Mouse (Mus musculus) limb, embryonic 14.5 days (tissue): Measurements from ENCODE around the gene Rasgrf1. TPM values are rescaled to one million over a fixed set of nuclear protein-coding genes. Genes with fewer than 3 reads are reported as not detected.

Source experiments
- ATAC-seq: fragments of 200-750 bp; cut with Nextera tagmentation; 2 replicates; pipeline ENCODE4 v1.8.0; 2017; ENCODE audit warnings: low read depth, moderate number of reproducible peaks, moderate TSS enrichment; ENCODE audit not compliant: low FRiP score
- DNase-seq: peaks from one replicate; pipeline ENCODE4 v3.0.0-alpha.2; 2015; ENCODE audit warnings: low spot score
- H3K27ac ChIP-seq: fragments of 300-500 bp; sonication (generic); replicated peaks from 2 replicates; pipeline ENCODE4 v1.5.1; 2014; ENCODE audit warnings: low read depth, mild to moderate bottlenecking, low read length, moderate library complexity, mixed read lengths
- H3K27me3 ChIP-seq: fragments of 300-500 bp; sonication (generic); 2 replicates; pipeline ENCODE4 v1.6.1; 2014; ENCODE audit warnings: low read length, mixed read lengths; ENCODE audit not compliant: control insufficient read depth, insufficient read depth
- H3K36me3 ChIP-seq: fragments of 300-500 bp; sonication (generic); 2 replicates; pipeline ENCODE4 v1.6.1; 2014; ENCODE audit warnings: mild to moderate bottlenecking, low read length, moderate library complexity, mixed read lengths; ENCODE audit not compliant: control insufficient read depth, insufficient read depth
- H3K4me1 ChIP-seq: fragments of 300-500 bp; sonication (generic); 2 replicates; pipeline ENCODE4 v1.6.1; 2014; ENCODE audit warnings: antibody characterized with exemption, low read length, mixed read lengths; ENCODE audit not compliant: control insufficient read depth, insufficient read depth
- H3K4me2 ChIP-seq: fragments of 300-500 bp; sonication (generic); replicated peaks from 2 replicates; pipeline ENCODE4 v1.6.1; 2014; ENCODE audit warnings: low read depth, mild to moderate bottlenecking, low read length, moderate library complexity; ENCODE audit not compliant: severe bottlenecking
- H3K4me3 ChIP-seq: fragments of 300-500 bp; sonication (generic); replicated peaks from 2 replicates; pipeline ENCODE4 v1.5.1; 2014; ENCODE audit warnings: low read length
- H3K9ac ChIP-seq: fragments of 300-500 bp; sonication (generic); 2 replicates; pipeline ENCODE4 v1.6.1; 2014; ENCODE audit warnings: mild to moderate bottlenecking, low read depth, low read length, moderate library complexity; ENCODE audit not compliant: severe bottlenecking
- H3K9me3 ChIP-seq: fragments of 300-500 bp; sonication (generic); 2 replicates; pipeline ENCODE4 v1.6.1; 2016; ENCODE audit warnings: low read length; ENCODE audit not compliant: control insufficient read depth
- POLR2A ChIP-seq: fragments of 200-500 bp; IDR thresholded peaks from 2 replicates; pipeline ENCODE4 v1.8.0; 2012; ENCODE audit warnings: inconsistent platforms, mild to moderate bottlenecking, moderate library complexity, borderline replicate concordance; ENCODE audit not compliant: insufficient read depth, insufficient read length; ENCODE audit errors: extremely low read depth
- whole genome bisulfite sequencing: fragments of 180-500 bp; shearing (Covaris S2); extraction: QIAGEN DNeasy Blood & Tissue Kit; methylation state at CpG from one replicate; pipeline ENCODE4 v1.1.7; 2014; 5-methylcytosine and 5-hydroxymethylcytosine counted together
- polyA plus RNA-seq, 2 experiments: library from polyadenylated mRNA; depleted of rRNA in 1 of 2; stranded (reverse) in 1 of 2; unstranded in 1 of 2; fragments of >200 nt; fragmentation: Nextera tagmentation in 1 of 2; extraction: Ambion mirVana in 1 of 2; gene quantifications; 2 replicates each; pipeline versions ENCODE4 v1.2.1 to v1.2.3; 2012 to 2014

Rasgrf1 gene
- polyA plus RNA-seq, 2 experiments: 0.55 to 1.1 TPM

GRCm38 (mm10) chr9:89878471-89879020 lies 31.2 kb upstream of the Rasgrf1 start:
- Histone ChIP-seq H3K27ac (no peak overlapping the region), H3K36me3 (no peaks in the 10 kb centered on the region), H3K4me2 (no peak overlapping the region), H3K9me3 (peaks cover 9% of the 10 kb centered on the region; the same call in 1 of the 2 replicates), H3K27me3 (peaks cover 40% of the 10 kb centered on the region), H3K9ac (no peak overlapping the region), H3K4me1 (no peaks in the 10 kb centered on the region), H3K4me3 (no peak overlapping the region)
- 60% methylated on average over 11 of the region's 11 CpGs for WGBS
- DNase-seq (no peak), ATAC-seq (no peak)
- no peak for TF ChIP-seq POLR2A

GRCm38 (mm10) chr9:89879574-89879973 lies 30.1 kb upstream of the Rasgrf1 start:
- H3K4me3 ChIP-seq: 0 out of 2 replicates have a peak overlapping the region, but pooled peaks have one; percentile 13
- TF ChIP-seq POLR2A: no peak
- DNase-seq (no peak), ATAC-seq (no peak)
- H3K27me3 ChIP-seq: peaks cover 39% of the 10 kb centered on the region
- no peaks in the 10 kb centered on the region for H3K4me1 ChIP-seq
- no peaks in the 10 kb centered on the region for H3K36me3 ChIP-seq
- H3K9ac ChIP-seq: no peak overlapping the region
- peak overlapping the region; percentile 33 for H3K4me2 ChIP-seq
- WGBS: 68% methylated on average over 31 of the region's 31 CpGs
- no peak overlapping the region for H3K27ac ChIP-seq
- peaks cover 9% of the 10 kb centered on the region; the same call in 1 of the 2 replicates for H3K9me3 ChIP-seq

GRCm38 (mm10) chr9:89881552-89881951 lies 28.2 kb upstream of the Rasgrf1 start:
- no peak for TF ChIP-seq POLR2A
- peaks cover 38% of the 10 kb centered on the region for H3K27me3 ChIP-seq
- WGBS: 55% methylated on average over 7 of the region's 7 CpGs

GRCm38 (mm10) chr9:89882583-89882982 lies 27.1 kb upstream of the Rasgrf1 start:
- H3K4me1 ChIP-seq: no peaks in the 10 kb centered on the region
- 57% methylated on average over 7 of the region's 7 CpGs for WGBS
- H3K4me3 ChIP-seq: no peak overlapping the region
- ATAC-seq (no peak), DNase-seq (no peak)
- H3K27me3 ChIP-seq: peaks cover 29% of the 10 kb centered on the region
- H3K9ac ChIP-seq: no peak overlapping the region
- no peak overlapping the region for H3K4me2 ChIP-seq
- H3K27ac ChIP-seq: no peak overlapping the region
- peaks cover 9% of the 10 kb centered on the region; the same call in 1 of the 2 replicates for H3K9me3 ChIP-seq
- H3K36me3 ChIP-seq: no peaks in the 10 kb centered on the region
- TF ChIP-seq POLR2A: no peak

More at GRCm38 (mm10) chr9:89881552-89881951, 28.2 kb upstream of the Rasgrf1 start:
- no peak overlapping the region for H3K27ac ChIP-seq
- ATAC-seq: no peak
- no peak overlapping the region for H3K4me2 ChIP-seq
- H3K9ac ChIP-seq: no peak overlapping the region
- H3K36me3 ChIP-seq: no peaks in the 10 kb centered on the region
- DNase-seq: no peak
- H3K4me3 ChIP-seq: no peak overlapping the region
- H3K9me3 ChIP-seq: peaks cover 9% of the 10 kb centered on the region; the same call in 1 of the 2 replicates
- no peaks in the 10 kb centered on the region for H3K4me1 ChIP-seq

GRCm38 (mm10) chr9:89885701-89886218 lies 23.9 kb upstream of the Rasgrf1 start:
- ATAC-seq (no peak), DNase-seq (no peak)
- no peak overlapping the region for H3K4me2 ChIP-seq
- peaks cover 18% of the 10 kb centered on the region for H3K27me3 ChIP-seq
- WGBS: 40% methylated on average over 6 of the region's 7 CpGs
- H3K9me3 ChIP-seq: peaks cover 5% of the 10 kb centered on the region; the same call in 1 of the 2 replicates
- TF ChIP-seq POLR2A: no peak
- no peak overlapping the region for H3K4me3 ChIP-seq
- H3K9ac ChIP-seq: no peak overlapping the region
- no peaks in the 10 kb centered on the region for H3K36me3 ChIP-seq
- H3K27ac ChIP-seq: no peak overlapping the region
- H3K4me1 ChIP-seq: no peaks in the 10 kb centered on the region
